Mouse (Mus musculus) c-Kit-positive CD71-negative TER-119-negative erythroid progenitor cells, embryonic 14.5 days (primary cell): ENCODE data around the gene Zic2.
"Not testable (repeated sequence)": the region's sequence is repeated elsewhere in the genome, so short reads cannot be mapped to it uniquely, and the experiment has no call there.

ENCODE experiments used
- DNase-seq: peaks from one replicate; pipeline ENCODE4 v3.0.0-alpha.2; 2013; ENCODE audit warnings: low read depth

The Zic2 gene

GRCm38 (mm10) chr14:122474891-122475556 lies at the start of gene Zic2:
Gene Zic2 (plus strand): TSS chr14:122475435.
- DNase-seq, result no peak

GRCm38 (mm10) chr14:122426529-122427203 lies 48.6 kb upstream of the Zic2 start:
- DNase-seq, result no peak

- no peak for DNase-seq
Observed at GRCm38 (mm10) chr14:122427204-122427560, 48.1 kb upstream of the Zic2 start.

GRCm38 (mm10) chr14:122427654-122428053 lies 47.6 kb upstream of the Zic2 start:
- DNase-seq, result no peak

- DNase-seq, result no peak
Observed at GRCm38 (mm10) chr14:122432558-122432957, 42.7 kb upstream of the Zic2 start.

- DNase-seq, result no peak
Observed at GRCm38 (mm10) chr14:122434039-122434438, 41.2 kb upstream of the Zic2 start.

- DNase-seq, result no peak
Observed at GRCm38 (mm10) chr14:122436850-122437249, 38.4 kb upstream of the Zic2 start.

- DNase-seq, result no peak
Observed at GRCm38 (mm10) chr14:122449601-122450495, 25.4 kb upstream of the Zic2 start.

- DNase-seq, result no peak
Observed at GRCm38 (mm10) chr14:122450496-122451382, 24.5 kb upstream of the Zic2 start, which contains the start of gene Gm5089. Gene Gm5089 (minus strand): TSS chr14:122451115.

- no peak for DNase-seq
Observed at GRCm38 (mm10) chr14:122451551-122452145, 23.6 kb upstream of the Zic2 start.

- DNase-seq, result no peak
Observed at GRCm38 (mm10) chr14:122452701-122453387, 22.4 kb upstream of the Zic2 start.

GRCm38 (mm10) chr14:122453388-122453995 lies 21.7 kb upstream of the Zic2 start:
- DNase-seq, result no peak

GRCm38 (mm10) chr14:122453996-122454738 lies 21.1 kb upstream of the Zic2 start:
- no peak for DNase-seq

- DNase-seq, result no peak
Observed at GRCm38 (mm10) chr14:122454901-122455561, 20.2 kb upstream of the Zic2 start.

GRCm38 (mm10) chr14:122455562-122455958 lies 19.7 kb upstream of the Zic2 start:
- DNase-seq, result no peak

GRCm38 (mm10) chr14:122459332-122459731 lies 15.9 kb upstream of the Zic2 start:
- not testable (repeated sequence) for DNase-seq

GRCm38 (mm10) chr14:122459776-122460175 lies 15.5 kb upstream of the Zic2 start:
- no peak for DNase-seq

GRCm38 (mm10) chr14:122460226-122460625 lies 15.0 kb upstream of the Zic2 start:
- no peak for DNase-seq

- DNase-seq, result no peak
Observed at GRCm38 (mm10) chr14:122461500-122461899, 13.7 kb upstream of the Zic2 start.
